Mouse (Mus musculus): ENCODE data around the gene Rnf186.
"Not testable (repeated sequence)": the region's sequence is repeated elsewhere in the genome, so short reads cannot be mapped to it uniquely, and the experiment has no call there.

The Rnf186 gene

GRCm38 (mm10) chr4:138972139-138972826, 5.4 kb downstream of the Rnf186 start:
- DNase-seq (ENCODE audit: low spot score in 2 of 2), result peak; percentile 35 to 38

GRCm38 (mm10) chr4:138972827-138973718, 6.2 kb downstream of the Rnf186 start, which contains the start of gene Tmco4:
Tmco4 (plus strand) TSS chr4:138972888.
- peak; percentile 79 to 85 for DNase-seq (ENCODE audit: low spot score in 2 of 2)

GRCm38 (mm10) chr4:138973719-138974115, 6.8 kb downstream of the Rnf186 start:
- no peak for DNase-seq (ENCODE audit: low spot score in 2 of 2)

- not testable (repeated sequence) for DNase-seq (ENCODE audit: low spot score in 2 of 2)
Observed at GRCm38 (mm10) chr4:138974540-138974939, 7.6 kb downstream of the Rnf186 start.

GRCm38 (mm10) chr4:138975194-138975593, 8.3 kb downstream of the Rnf186 start:
- DNase-seq (ENCODE audit: low spot score in 2 of 2), result no peak

- no peak for DNase-seq (ENCODE audit: low spot score in 2 of 2)
Observed at GRCm38 (mm10) chr4:138976046-138976445, 9.1 kb downstream of the Rnf186 start.

- DNase-seq (ENCODE audit: low spot score in 2 of 2), result no peak
Observed at GRCm38 (mm10) chr4:138980021-138980420, 13.1 kb downstream of the Rnf186 start.

GRCm38 (mm10) chr4:138980771-138981420, 14.0 kb downstream of the Rnf186 start:
- no peak for DNase-seq (ENCODE audit: low spot score in 2 of 2)

- no peak for DNase-seq (ENCODE audit: low spot score in 2 of 2)
Observed at GRCm38 (mm10) chr4:138983422-138983821, 16.5 kb downstream of the Rnf186 start.

GRCm38 (mm10) chr4:138984744-138985143, 17.8 kb downstream of the Rnf186 start:
- no peak for DNase-seq (ENCODE audit: low spot score in 2 of 2)

GRCm38 (mm10) chr4:138986280-138986679, 19.4 kb downstream of the Rnf186 start:
- DNase-seq (ENCODE audit: low spot score in 2 of 2), result no peak

GRCm38 (mm10) chr4:138994389-138994788, 27.5 kb downstream of the Rnf186 start:
- DNase-seq (ENCODE audit: low spot score in 2 of 2), result no peak

- peak; percentile 24 to 45 for DNase-seq (ENCODE audit: low spot score in 2 of 2)
Observed at GRCm38 (mm10) chr4:138996410-138996809, 29.5 kb downstream of the Rnf186 start.

- no peak for DNase-seq (ENCODE audit: low spot score in 2 of 2)
Observed at GRCm38 (mm10) chr4:138997121-138997520, 30.2 kb downstream of the Rnf186 start.

GRCm38 (mm10) chr4:138998611-138999010, 31.7 kb downstream of the Rnf186 start:
- DNase-seq (ENCODE audit: low spot score in 2 of 2), result no peak

GRCm38 (mm10) chr4:139001026-139001425, 34.1 kb downstream of the Rnf186 start:
- DNase-seq (ENCODE audit: low spot score in 2 of 2), result no peak

- no peak for DNase-seq (ENCODE audit: low spot score in 2 of 2)
Observed at GRCm38 (mm10) chr4:139001433-139001832, 34.5 kb downstream of the Rnf186 start.

- DNase-seq (ENCODE audit: low spot score in 2 of 2), result no peak
Observed at GRCm38 (mm10) chr4:139004067-139004466, 37.2 kb downstream of the Rnf186 start.

- no peak for DNase-seq (ENCODE audit: low spot score in 2 of 2)
Observed at GRCm38 (mm10) chr4:139005214-139005613, 38.3 kb downstream of the Rnf186 start.

GRCm38 (mm10) chr4:139007353-139007752, 40.4 kb downstream of the Rnf186 start:
- DNase-seq (ENCODE audit: low spot score in 2 of 2), result no peak

GRCm38 (mm10) chr4:139007981-139008536, 41.1 kb downstream of the Rnf186 start:
- no peak for DNase-seq (ENCODE audit: low spot score in 2 of 2)

- DNase-seq (ENCODE audit: low spot score in 2 of 2), result no peak
Observed at GRCm38 (mm10) chr4:139011201-139011702, 44.3 kb downstream of the Rnf186 start.

Data from natural killer cell, adult 2 months (primary cell).